Mouse (Mus musculus): ENCODE measurements around the gene Specc1.
"Not testable (repeated sequence)": the region's sequence is repeated elsewhere in the genome, so short reads cannot be mapped to it uniquely, and the experiment has no call there.

The Specc1 gene

DNA sequence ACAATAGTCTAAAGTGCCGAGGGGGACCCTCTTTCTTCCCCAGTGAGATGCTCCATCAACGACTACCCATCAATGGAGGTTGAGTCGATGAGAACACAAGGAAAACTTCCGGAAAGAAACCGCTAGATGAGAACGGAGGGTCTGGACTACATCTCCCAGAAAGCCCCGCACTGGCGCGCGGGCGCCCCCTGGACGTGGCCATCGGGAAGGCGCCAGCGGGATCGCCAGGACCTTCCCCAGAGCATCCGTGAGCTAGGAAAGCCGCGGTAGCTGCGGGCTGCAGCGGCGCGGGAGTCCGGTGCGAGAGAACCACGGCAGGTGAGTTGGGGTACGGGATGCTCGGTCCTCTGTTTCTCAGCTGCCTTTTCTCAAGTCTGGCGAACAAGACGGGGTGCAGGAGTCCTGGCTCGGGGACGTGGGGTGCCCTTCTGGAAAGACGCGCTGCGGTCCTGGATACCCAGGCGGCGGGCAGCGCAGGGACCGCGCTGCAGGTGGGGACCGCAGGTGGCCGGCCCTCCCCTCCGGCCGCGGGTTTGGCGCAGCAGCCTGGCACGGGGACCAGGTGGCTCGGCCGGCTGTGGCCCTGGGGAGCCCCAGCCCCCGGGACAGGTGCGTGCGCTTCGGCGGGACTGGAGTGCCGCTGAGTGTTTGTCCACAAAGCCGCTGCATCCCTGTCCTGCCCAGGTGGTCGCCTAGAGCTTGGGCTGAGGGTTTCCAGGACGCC is at the start of gene Specc1:
Gene Specc1 (plus strand): TSS at position 192 of the 724 bp plus-strand sequence.
- peak; percentile 93 for DNase-seq

DNA sequence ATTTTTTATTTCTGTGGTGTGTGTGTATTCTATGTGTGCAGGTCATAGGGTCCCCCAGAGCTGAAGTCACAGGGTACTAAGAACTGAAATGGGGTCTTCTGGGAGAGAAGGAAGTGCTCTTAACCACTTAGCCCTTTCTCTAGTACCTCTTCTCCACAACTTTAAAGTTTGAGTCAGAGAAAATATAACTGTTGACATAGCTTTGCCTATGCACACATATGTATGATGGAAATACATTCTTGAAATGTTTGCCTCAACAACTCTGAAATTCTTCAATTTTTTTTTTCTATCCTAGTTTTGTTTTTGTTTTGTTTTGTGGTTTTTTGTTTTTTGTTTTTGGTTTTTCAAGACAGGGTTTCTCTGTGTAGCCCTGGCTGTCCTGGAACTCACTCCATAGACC is 48.2 kb upstream of the Specc1 start:
- DNase-seq, result no peak

DNA sequence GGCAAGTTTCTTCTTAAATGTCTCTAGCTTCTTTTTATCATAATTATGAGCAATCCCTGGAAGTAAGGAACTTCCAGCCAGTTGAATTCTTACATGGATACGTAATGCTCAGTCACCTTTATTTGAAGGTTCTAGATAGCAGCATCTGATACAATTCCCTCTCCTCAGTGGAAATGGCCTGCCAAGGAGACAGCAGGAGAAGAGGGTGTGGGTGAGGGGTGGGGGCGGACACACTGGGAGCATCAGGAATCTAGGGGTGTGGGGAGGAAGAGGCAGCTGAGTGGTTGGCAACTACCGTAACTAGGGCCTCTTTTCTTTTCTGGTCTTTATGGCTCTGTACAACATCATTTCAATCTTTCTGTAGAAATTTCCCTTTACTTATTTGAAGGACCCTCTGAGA is 36.9 kb upstream of the Specc1 start:
- no peak for DNase-seq

DNA sequence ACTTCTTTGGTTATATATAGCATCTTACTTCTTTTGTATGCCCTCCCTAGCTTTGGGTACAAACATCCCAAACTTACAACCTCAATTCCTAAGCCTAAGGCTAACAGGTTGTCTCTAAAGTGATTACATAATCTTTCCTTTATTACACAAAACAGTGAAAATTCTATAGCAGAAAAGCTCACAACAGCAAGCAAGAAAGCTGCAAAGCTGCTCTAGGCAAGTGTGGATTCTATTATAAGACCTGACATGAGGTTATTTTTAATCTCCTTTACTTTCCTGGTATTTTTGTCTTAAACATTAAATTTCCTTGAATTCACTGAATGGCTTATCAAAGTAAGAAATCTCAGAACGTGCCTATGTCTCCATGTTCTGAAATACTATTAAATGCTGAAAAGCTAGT is 33.3 kb upstream of the Specc1 start:
- DNase-seq, result no peak

DNA sequence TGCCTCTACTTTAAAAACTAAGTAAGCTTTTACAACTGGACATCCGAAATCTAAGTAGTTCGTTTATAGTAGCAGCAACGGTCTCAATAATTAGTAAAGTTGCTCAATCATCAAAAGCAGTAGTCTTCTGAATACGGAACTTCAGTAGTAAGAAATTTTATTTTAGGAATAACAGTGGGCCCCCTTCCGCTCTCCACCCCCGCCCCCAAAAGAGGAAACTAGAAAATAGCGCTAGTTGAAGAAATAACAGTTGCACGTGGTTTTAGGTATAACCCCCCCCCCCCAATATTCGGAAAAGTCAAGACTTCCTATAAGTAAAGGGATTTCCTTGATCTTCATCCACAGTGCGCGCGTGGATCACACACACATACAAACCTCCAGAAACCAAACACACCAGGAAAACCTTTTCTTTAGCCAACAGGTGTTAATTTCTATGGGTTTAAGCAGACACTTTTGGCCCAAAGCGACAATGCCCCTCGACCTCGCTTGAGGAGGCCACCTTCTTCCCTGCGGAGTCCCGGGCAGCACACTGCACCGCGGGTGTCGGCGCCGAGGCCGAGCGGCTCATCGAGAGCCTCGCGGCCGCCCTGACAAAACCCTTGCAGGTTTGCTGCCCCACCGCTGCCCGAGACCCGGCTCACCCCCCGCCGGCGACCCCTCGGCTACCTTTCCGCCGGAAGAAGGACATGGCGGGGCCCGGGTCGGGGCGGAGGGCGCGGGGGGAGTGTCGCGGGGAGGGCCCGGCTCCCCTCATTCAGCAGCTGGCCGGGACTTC is 27.1 kb upstream of the Specc1 start:
- DNase-seq, result no peak

DNA sequence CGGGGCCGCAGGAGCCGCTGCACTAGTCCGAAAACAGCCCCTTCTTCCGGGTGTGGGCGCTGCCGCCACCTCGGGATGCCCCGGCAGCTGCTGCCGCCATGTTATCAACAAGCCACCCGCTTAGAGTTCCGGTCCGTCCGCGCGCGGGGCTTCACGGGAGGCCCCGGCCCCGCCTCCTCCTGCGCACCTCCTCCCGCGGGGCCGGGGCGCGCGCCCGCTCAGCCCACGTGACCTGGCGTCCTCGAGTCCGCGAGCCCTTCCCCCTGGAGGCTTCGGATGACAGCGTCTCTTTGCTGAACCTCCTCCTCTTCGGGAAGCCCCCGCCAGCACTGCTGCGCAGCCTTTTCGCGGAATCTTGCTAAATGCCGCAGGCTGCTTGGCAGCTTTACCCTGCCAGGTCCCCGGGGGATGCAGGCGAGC is 26.5 kb upstream of the Specc1 start, which contains the start of gene Akap10:
Gene Akap10 (minus strand): TSS at position 155 of the 420 bp plus-strand sequence.
- peak; percentile 95 for DNase-seq

DNA sequence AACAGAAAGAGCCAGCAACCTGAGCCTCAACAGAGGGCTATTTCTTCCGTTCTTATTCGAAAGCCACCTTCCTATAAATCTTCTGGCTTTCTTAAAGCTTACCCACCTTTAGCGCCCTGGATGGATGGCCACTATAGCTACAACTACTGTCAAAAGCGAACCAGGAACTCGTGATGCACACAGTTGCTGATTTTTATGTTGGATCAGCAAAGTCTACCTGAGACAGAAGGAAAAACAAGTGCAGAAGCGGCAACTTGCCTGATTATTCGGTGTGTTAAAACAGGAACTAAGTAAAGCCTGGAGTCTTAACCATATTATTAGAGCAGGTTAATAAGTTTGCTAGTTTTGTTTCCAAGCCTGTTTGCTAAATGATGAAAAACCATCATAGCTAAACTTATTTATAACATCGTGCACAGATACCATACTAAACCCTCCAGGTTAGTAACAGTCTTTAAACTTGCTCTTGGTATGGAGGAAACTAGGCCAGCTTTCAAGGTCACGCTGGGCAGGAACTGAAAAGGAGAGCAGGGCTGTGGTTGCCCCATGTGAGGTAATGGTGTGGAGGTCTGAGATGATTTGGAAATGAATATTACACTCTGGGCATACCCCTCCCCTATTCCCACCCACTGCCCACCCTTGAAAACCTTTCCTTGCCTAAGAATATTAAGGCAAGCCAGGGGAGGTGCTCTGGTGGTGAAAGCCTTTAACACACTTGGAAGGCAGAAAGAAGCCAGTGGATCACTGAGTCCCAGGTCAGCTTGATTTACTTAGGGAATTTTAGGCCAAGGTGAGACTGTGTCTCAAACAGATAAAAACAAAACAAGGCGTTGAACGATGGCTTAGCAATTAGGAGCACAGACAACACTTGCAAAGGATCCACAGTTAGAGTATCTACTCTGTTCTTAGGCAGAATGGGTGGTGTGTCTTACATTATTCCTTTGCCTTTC is 25.6 kb upstream of the Specc1 start:
- DNase-seq, result no peak

DNA sequence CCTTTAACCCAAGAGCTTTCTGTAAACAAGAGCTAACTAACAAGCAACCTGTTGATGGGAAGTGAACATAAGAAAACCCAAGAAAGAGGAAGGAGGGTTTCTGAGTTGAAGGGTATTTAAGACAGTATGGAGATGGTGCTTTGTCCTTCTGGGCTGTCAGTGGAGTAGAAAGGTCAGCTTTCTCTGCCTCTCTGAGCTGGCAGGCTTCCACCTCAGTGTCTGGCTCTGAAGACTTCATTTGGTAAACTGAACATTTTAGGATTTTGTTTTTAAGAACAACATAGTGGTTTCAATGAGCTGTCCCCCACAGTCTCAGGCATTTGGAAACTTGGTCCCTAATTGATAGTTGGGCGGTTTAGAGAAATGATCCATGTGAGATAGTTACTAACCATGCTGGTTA is 18.8 kb upstream of the Specc1 start:
- no peak for DNase-seq

DNA sequence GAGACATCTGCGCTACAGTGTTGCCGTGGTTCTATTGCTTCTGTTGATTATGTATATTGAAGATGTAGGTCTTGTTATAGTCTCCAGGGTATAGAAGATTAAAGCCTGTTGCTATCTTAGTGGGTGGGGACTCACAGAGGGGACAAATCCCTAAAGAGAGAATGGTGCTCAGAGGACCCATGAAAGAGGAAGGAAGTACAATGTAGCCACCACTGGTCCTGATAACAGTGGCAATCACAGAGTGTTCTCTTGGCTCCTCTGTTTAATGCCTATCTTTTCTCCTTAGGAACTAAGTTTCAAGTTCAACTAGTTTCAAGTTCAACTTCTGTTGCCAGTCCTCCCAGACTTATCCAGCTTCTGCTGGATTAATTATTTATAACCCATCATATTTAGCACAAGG is 13.7 kb upstream of the Specc1 start:
- DNase-seq, result no peak

DNA sequence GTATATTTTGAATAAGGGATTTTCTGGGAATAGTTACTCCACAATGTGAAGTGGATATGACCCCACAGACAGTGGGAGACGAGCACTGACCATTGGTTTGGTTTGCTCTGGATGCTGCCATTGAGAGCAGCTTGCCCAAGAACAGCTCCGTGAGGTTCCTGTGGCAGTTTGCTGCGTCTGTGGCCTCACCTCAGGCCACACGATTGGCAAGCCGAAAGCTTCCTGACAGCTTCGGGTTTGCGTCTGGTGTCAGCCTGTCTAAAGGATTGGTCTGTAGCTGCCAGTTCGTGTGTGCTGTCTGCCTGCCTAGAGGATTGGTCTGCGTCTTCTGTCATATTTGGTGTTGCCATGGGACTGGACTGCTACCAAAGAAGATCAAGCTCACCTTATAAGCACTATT is 12.1 kb upstream of the Specc1 start:
- DNase-seq, result no peak

DNA sequence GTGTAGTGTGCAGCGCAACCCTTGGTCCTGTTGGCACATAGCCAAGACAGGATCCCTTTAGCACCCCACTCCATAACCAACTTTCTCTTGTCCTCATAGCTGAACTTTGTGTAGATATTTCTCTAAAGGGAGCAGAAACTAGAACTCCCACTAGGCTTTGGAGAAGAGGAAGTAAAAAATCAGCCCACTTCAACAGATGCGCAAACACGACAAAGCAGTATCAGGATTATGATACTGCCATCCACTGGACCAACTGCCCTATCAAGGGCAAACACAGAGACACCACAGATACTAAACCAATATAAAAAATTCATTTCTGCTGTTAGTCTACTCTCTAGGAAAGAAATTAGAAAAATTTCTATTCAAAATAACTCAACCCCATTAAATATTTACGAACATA is 10.0 kb upstream of the Specc1 start:
- DNase-seq, result no peak

DNA sequence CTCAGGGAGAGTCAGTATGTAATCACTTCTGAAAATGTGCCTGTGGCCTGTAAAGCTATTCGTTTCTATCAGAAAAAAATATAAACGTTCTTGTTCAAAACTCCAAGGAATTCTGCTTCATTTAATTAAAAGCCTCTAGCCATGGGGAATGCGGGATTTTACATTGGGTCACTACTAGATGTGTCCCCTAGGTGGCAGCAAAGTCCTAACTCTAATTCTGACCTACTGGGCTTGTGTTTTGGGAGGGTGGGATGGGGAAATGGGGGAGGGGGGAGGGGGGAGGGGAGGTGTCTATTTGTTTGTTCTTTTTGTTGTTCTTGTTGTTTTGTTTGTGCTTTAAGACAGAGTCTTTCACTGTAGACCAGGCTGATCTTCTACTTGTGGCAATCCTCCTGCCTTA is 7.2 kb upstream of the Specc1 start:
- DNase-seq, result peak; percentile 42

DNA sequence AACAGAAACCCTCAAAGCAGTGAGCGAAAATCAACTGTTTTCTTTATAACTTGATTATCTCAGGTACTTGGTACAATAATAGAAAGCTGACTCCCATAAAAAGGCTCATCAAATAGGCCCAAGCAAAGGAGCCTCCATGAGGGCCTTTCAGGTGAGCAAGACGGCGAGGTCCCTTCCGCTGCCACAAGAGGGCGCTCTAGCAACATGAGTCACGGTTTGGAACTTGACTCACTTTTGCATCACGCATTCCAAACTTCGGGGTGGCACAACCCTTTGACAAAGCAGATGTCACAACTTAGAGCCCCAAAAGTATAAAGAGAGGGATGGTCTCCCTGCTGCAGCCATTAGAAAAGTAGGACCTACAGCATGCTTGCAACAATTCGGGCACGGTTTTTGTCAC is 5.9 kb upstream of the Specc1 start:
- DNase-seq, result peak; percentile 80

DNA sequence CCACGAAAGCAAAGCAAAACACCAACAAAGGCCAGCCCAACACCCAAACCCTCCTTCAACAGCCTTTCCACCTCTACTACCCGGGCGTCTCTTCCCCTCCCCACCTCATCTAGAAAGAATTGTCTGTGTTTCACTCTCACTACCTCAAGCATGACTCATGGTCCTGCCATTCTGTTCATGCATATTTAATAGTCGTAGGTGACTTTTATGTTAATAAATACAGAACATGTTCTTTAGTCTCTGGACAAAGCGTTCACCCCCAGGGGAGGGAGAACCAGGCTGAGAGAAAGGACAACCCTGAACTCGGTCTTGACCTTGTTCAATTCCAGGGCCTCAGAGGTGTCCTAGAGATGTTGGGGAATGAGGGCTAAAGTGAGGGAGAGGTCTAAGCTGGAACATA is 1.4 kb upstream of the Specc1 start:
- DNase-seq, result no peak

DNA sequence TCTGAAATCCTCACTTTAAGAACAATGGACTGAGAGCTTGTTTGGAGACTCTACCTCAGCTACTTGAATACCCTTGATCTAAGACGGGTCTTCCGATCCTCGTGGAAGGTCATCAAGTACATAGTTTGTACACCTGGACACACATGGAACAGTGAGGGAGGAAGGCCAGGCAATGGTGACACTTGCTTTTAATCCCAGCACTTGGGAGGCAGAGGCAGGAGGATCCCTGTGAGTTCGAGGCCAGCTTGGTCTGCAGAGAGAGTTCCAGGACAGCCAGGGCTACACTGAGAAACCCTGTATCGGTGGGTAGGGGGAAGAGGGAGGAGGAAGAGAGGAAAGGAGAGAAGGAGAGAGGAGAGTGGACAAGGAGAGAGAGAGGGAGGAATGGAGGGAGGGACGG is 612 bp upstream of the Specc1 start:
- no peak for DNase-seq

DNA sequence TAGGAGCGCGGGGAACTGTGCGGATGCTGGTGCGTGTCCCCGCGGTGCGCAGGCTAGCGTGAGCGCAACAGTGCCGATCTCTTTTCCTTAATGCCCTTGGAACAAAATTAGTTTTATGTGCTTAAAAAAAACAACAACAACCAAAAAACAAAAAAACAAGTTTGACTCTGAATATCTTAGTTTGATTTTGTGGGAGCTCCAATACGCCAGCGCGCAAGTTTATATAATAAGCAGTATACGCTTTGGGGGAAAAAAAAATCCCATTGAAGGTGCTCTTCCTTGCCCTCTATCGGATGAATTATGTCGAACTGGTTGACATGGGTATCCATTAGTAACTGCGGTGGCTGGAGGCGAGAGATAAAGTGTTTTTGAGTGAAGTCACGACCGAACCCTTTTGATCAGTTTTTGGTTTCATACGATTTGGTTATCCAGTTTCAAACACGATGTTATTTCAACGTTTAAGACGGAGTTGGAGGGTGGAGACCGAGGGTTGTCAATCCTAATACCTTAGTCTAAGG is 792 bp downstream of the Specc1 start:
- DNase-seq, result no peak

DNA sequence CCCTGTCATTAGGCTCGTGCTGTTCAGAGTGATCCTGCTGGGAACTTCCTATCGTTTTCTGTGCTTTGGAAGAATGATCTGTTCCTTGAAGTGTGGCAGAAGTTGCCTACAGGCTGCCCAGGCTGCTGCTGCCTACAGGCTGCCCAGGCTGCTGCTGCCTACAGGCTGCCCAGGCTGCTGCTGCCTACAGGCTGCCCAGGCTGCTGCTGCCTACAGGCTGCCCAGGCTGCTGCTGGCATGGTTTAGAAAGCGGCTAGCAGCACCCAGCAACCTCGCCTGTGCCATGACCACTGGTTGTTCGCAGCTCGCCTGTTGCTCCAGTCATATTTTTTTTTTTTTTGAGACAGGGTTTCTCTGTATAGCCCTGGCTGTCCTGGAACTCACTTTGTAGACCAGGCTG is 2.1 kb downstream of the Specc1 start:
- DNase-seq, result not testable (repeated sequence)

DNA sequence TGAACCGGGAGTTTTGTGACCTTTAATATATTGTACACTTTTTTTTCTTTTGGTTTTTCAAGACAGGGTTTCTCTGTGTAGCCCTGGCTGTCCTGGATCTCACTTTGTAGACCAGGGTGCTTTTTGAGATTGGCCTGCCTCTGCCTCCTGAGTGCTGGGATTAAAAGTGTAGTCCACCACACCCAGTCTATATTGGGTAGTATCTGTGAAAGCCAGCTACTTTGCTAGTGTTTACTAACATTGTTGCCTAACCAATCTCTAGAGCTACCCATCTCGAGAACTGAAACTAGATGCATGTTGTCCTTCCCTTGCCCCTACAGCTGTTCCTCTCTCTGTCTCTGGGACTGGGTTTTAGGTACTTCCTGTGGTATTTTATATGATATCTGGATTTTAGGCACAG is 3.5 kb downstream of the Specc1 start:
- no peak for DNase-seq

DNA sequence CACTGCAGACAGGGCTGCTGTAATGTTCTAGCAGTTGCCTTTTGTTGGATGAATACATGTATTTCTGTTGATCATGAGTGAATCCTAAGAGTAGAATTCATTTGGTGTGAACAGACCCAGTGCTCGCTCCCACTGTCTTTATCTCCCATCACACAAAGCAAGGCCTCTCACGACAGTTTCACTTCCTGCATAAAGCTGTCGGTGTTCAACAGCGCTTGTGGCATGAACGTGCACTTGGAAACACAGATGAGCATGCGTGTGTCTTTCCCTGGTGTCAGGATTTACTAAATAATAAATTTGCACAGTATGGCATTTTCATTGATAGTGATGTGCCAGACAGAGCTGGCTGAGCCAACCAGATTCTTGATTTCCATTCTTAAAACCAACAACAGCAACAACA is 6.1 kb downstream of the Specc1 start:
- no peak for DNase-seq

DNA sequence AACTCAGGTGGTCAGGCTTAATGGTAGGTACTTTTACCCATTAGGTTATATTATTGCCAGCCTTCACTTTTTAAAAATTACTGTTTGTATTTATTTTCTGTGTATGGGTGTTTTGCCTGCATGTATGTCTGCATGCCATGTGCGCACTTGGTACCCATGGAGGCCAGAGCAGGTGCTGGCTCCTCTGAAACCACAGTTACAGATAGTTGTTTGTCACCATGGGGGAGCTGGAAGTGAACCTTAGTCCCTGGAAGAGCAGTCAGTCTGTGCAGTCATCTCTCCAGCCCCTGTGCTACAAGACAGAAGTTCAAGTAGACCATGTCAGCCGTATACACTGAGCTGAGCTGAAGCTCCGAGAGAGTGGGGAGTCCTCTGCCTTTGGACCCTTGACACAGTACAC is 6.6 kb downstream of the Specc1 start:
- no peak for DNase-seq

DNA sequence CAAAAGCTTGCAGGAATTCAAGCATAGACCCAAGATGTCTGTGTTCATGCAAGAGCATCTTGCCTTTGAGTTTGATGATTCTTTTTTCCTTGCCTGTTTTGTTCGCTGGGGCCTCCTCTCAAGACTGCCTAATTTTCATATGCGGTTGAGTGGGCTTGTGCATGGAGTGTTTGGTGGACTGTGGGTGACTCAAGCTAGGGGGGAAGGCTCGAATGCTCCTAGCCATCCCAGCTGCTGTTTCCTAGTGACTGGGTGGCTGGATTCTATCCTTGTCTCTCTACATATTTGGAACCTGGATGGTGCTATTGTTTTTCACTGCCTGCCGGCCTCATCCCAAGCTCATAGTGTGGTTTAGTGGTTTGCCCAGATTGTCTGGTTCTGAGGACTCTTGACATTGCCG is 8.0 kb downstream of the Specc1 start:
- DNase-seq, result peak; percentile 14

DNA sequence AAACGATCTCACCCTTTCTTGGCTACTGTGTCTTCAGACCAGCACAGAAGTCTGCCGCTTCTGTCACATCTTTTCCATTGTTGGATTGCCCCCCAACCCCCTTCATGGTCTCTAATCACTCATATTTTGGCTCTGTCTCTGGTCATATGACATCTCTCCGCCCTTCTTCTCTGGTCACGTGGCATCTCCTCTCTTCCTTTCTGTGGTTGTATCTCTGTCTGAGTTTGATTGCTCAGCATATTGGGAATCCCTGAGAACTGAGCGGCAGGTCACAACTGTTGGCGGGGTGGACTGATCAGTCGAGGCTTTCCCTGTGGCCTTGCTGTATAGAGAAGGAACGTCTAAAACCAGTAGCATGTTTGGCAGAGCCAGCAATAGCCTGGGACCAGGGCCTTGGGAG is 10.5 kb downstream of the Specc1 start:
- DNase-seq, result no peak

DNA sequence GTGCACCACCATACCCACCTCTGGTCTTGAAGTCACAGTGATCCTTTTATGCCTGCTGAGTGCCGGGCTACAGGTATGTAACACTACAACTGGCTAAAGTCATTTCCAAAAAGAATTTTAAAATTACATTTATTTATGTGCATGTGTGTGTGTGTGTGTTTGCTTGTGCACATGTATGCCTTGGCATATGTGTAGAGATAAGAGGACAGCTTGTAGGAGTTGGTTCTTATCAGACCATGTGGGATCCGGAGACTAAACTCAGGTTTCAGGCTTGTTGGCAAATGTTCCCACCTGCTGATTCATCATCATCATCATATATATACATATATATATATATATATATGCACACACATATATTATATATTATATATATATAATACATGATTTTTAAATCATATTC is 12.3 kb downstream of the Specc1 start:
- no peak for DNase-seq

All from right cerebral cortex, postnatal 25 days (tissue).